Mouse (Mus musculus) C2C12 (cell line): ENCODE measurements around the gene Gm42674.

Experiments
- CEBPB ChIP-seq: IDR thresholded peaks from one replicate; pipeline ENCODE4 v1.6.1; 2011; ENCODE audit warnings: low read depth, mild to moderate bottlenecking, control low read depth, moderate library complexity
- CTCF ChIP-seq: IDR thresholded peaks from one replicate; pipeline ENCODE4 v1.5.1; 2011; ENCODE audit not compliant: control insufficient read depth, insufficient read depth, insufficient read length
- FOSL1 ChIP-seq: IDR thresholded peaks from one replicate; pipeline ENCODE4 v1.8.0; 2011; ENCODE audit warnings: mild to moderate bottlenecking, low read length; ENCODE audit not compliant: poor library complexity, insufficient read depth, severe bottlenecking
- MAX ChIP-seq: IDR thresholded peaks from one replicate; pipeline ENCODE4 v1.6.1; 2011; ENCODE audit warnings: mild to moderate bottlenecking, control low read depth
- MYOD1 ChIP-seq: IDR thresholded peaks from one replicate; pipeline ENCODE4 v1.6.1; 2011; ENCODE audit warnings: low read depth; ENCODE audit not compliant: control insufficient read depth, insufficient read length
- MYOG ChIP-seq: IDR thresholded peaks from one replicate; pipeline ENCODE4 v1.6.1; 2011; ENCODE audit not compliant: control insufficient read depth, insufficient read length; ENCODE audit errors: extremely low read depth
- USF1 ChIP-seq: IDR thresholded peaks from one replicate; pipeline ENCODE4 v1.6.1; 2011; ENCODE audit warnings: low read depth, mild to moderate bottlenecking, control low read depth, moderate library complexity

GRCm38 (mm10) chr3:90575320-90575719 is 26.4 kb upstream of the Gm42674 start:
- no peak for TF ChIP-seq USF1
- no peak for TF ChIP-seq CTCF
- TF ChIP-seq MYOG, result no peak
- TF ChIP-seq MAX, result no peak
- TF ChIP-seq CEBPB, result peak; percentile 82
- no peak for TF ChIP-seq MYOD1
- no peak for TF ChIP-seq FOSL1
